Mouse (Mus musculus) liver, postnatal 0 days (tissue): Measurements from ENCODE around the gene Zfp541.

Source experiments
- CTCF ChIP-seq: sonication (generic); IDR thresholded peaks from 2 replicates; pipeline ENCODE4 v1.5.1; 2016; ENCODE audit warnings: antibody characterized with exemption, low read depth
- EP300 ChIP-seq: IDR thresholded peaks from 2 replicates; pipeline ENCODE4 v1.6.1; 2016; ENCODE audit warnings: antibody characterized with exemption, low read depth, mild to moderate bottlenecking

DNA sequence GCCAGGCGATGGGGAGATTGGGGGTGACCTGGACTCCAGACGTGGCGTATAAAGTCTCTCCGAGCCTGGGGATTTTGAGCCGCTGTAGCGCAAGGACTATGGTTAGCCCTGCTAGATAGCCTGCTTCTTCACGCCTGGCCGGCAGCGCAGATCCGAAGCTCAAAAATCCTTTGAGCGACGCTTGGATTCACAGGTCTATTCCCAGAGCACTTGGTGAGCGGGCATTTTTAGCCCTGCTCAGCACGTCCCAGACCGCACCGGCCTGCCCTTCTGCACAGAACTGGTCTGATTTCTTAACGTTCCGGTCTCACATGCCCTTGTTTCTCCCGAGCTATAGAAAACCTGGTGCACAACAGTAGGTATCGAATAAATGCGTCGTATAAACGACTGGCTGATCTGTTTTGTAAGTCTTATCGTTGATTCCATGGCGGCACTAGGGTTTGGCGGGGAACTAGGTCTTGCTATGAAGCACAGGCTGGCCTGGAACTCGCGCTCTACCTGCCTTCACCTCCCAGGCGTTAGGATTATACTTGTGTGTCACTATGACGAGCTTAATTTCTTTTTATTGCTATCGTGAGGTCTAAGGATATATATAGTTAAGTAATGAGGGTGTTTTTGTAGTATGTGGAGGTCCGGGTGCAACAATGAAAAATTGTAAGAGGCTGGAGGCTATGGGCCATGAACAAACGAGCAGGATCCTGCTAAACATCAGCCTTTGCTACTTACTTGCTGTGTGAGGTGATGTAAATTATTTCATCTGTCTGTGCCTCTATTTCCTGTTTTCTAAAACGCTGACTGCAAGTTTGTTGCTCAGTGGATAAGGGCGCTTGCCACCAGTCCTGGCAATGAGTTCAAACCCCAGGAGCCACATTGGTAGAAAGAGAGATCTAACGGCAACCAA lies 12.7 kb upstream of the Zfp541 start:
- no peak for TF ChIP-seq CTCF
- TF ChIP-seq EP300 = no peak
